Mouse (Mus musculus): Measurements from ENCODE around the gene Actg2. TPM values are rescaled to one million over a fixed set of nuclear protein-coding genes. Genes with fewer than 3 reads are reported as not detected.

Actg2 gene
- total and polyA plus RNA-seq, 3 experiments, result 1.1 to 5.6 (median 1.6) TPM

DNA sequence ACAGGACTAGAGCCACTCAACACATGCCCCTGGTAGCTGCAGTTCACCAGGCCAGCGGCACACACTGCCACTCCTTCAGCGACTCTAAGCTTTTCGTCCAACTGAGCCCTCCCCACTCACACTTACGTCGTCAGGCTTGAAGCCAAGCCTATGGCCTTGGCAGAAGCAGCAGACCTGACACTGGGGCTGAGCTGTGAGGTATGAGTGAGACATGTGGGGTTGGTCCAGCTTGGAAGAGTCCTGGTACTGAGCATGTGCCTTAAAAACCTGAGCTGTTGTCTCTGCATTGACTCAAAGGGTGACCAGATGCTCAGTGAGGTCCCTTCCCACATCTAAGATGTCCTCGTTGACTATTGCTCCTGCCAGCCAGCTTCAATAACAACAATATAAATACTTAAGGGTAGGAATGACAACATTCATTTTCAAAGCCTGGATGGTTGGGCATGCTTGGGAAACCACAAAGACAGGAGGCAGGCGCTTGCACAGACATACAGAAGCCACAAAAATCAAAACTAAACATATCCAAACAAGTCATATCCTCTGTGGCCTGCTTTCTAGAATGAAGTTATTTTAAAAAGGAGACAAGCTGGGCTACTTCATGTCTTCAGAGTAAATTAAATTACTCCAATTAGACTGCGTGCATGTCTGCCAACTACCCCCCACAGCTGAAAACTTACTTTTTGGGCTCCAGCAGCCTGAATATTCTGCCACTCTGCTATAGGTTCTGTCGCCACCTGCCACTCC is 39.9 kb downstream of the Actg2 start:
- Histone ChIP-seq H3K9me3 (replicated peaks; ENCODE audit: low read length) (peaks cover 2% of the 10 kb centered on the region), H3K4me3 (replicated peaks in 1 of 3; ENCODE audit: low read depth in 2 of 3, low read length in 2 of 3, poor library complexity in 1 of 3) (no peak overlapping the region), H3K27me3 (replicated peaks) (no peaks in the 10 kb centered on the region), H3K9ac (ENCODE audit: insufficient read depth, low read depth) (no peak overlapping the region), H3K27ac (ENCODE audit: insufficient read depth, low read depth) (no peak overlapping the region), H3K4me2 (ENCODE audit: insufficient read depth, low read depth, poor library complexity, severe bottlenecking) (no peak overlapping the region), H3K36me3 (replicated peaks in 1 of 2; ENCODE audit: control insufficient read depth in 1 of 2, insufficient read depth in 1 of 2, low read length in 1 of 2) (peaks cover 7 to 70% of the 10 kb centered on the region in 2 experiments), H3K79me2 (replicated peaks; ENCODE audit: control insufficient read depth, extremely low read depth, insufficient read depth, poor library complexity, severe bottlenecking) (no peaks in the 10 kb centered on the region), H3K4me1 (ENCODE audit: control insufficient read depth in 1 of 2, insufficient read depth in 2 of 2) (no peaks in the 10 kb centered on the region)
- dilution Hi-C loops (cut with MboI; ENCODE audit: extremely low pct_ligation_motif_present, extremely low pct_unique_long_range_greater_than_20kb, low sequenced_read_pairs) (no loop called here), in situ Hi-C loops (cut with MboI; ENCODE audit: low pct_ligation_motif_present, low pct_unique_long_range_greater_than_20kb, low sequenced_read_pairs) (no loop called here)
- TF ChIP-seq CHD1 (IDR thresholded peaks at IDR 0.05; ENCODE audit: low read depth, low read length) (no peak), JUN (IDR thresholded peaks at IDR 0.05; ENCODE audit: insufficient read depth, low read depth, low read length) (no peak), USF2 (conservative IDR thresholded peaks at IDR 0.05; ENCODE audit: low read depth, low read length) (no peak), RCOR1 (conservative IDR thresholded peaks at IDR 0.05; ENCODE audit: low read depth, low read length) (no peak), CHD2 (IDR thresholded peaks at IDR 0.05; ENCODE audit: low read length) (no peak), POLR2AphosphoS2 (IDR thresholded peaks at IDR 0.05; ENCODE audit: low read depth, low read length) (no peak), MAX (IDR thresholded peaks at IDR 0.05; ENCODE audit: low read length) (no peak), ELF1 (IDR thresholded peaks at IDR 0.05; ENCODE audit: low read depth, low read length) (no peak), RAD21 (IDR thresholded peaks at IDR 0.05; ENCODE audit: low read depth, low read length) (no peak), SIN3A (IDR thresholded peaks at IDR 0.05; ENCODE audit: low read length) (no peak), MAZ (IDR thresholded peaks at IDR 0.05; ENCODE audit: low read depth, low read length) (no peak), POLR2A (IDR thresholded peaks at IDR 0.05; ENCODE audit: low read depth, low read length) (no peak), E2F4 (IDR thresholded peaks at IDR 0.05; ENCODE audit: insufficient replicate concordance, low read depth, low read length) (no peak)
- DNase-seq (ENCODE audit: extremely low read depth), result no peak

DNA sequence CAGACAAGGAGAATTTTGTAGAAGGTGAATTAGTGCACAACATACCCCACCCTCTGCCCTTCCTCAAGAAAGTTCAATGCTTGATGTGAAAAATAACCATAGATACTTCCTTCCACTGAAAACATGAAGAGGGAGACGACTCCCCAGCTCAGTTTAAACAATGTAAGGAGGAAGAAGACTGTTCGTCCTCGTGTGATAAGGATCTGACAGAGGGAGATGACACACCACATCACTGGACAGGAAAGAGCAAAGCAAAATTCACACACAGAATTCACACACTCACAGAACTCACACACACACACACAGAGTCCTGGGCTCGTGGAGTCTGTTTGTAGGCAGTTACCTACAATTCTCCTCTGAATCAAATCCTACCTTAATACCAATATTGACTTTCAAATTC is 45.4 kb downstream of the Actg2 start:
- Histone ChIP-seq H3K79me2 (replicated peaks; ENCODE audit: control insufficient read depth, extremely low read depth, insufficient read depth, poor library complexity, severe bottlenecking) (no peaks in the 10 kb centered on the region), H3K4me2 (ENCODE audit: insufficient read depth, low read depth, poor library complexity, severe bottlenecking) (no peak overlapping the region), H3K27ac (ENCODE audit: insufficient read depth, low read depth) (no peak overlapping the region), H3K9ac (ENCODE audit: insufficient read depth, low read depth) (no peak overlapping the region), H3K9me3 (replicated peaks; ENCODE audit: low read length) (no peaks in the 10 kb centered on the region), H3K27me3 (replicated peaks) (no peaks in the 10 kb centered on the region), H3K36me3 (replicated peaks in 1 of 2; ENCODE audit: control insufficient read depth in 1 of 2, insufficient read depth in 1 of 2, low read length in 1 of 2) (peaks cover 12 to 75% of the 10 kb centered on the region in 2 experiments), H3K4me3 (replicated peaks in 1 of 3; ENCODE audit: low read depth in 2 of 3, low read length in 2 of 3, poor library complexity in 1 of 3) (no peak overlapping the region), H3K4me1 (ENCODE audit: control insufficient read depth in 1 of 2, insufficient read depth in 2 of 2) (peaks cover 0 to 19% of the 10 kb centered on the region in 2 experiments; a peak in 2 of 4 replicates)
- in situ Hi-C loops (cut with MboI; ENCODE audit: low pct_ligation_motif_present, low pct_unique_long_range_greater_than_20kb, low sequenced_read_pairs), result no loop called here
- TF ChIP-seq NRF1 (IDR thresholded peaks at IDR 0.05; ENCODE audit: low read depth, low read length) (no peak), MAFK (IDR thresholded peaks at IDR 0.05; ENCODE audit: insufficient replicate concordance, low read length) (no peak), ETS1 (conservative IDR thresholded peaks at IDR 0.05; ENCODE audit: low read depth, low read length) (no peak), MYC (IDR thresholded peaks at IDR 0.05; ENCODE audit: low read depth, low read length) (no peak), CHD1 (IDR thresholded peaks at IDR 0.05; ENCODE audit: low read depth, low read length) (no peak), MXI1 (IDR thresholded peaks at IDR 0.05; ENCODE audit: low read depth, low read length) (no peak), TCF12 (IDR thresholded peaks at IDR 0.05; ENCODE audit: low read depth, low read length) (no peak), KAT2A (IDR thresholded peaks at IDR 0.05; ENCODE audit: insufficient replicate concordance, low read length) (no peak), E2F4 (IDR thresholded peaks at IDR 0.05; ENCODE audit: insufficient replicate concordance, low read depth, low read length) (no peak), USF1 (IDR thresholded peaks at IDR 0.05; ENCODE audit: low read depth, low read length) (no peak), BHLHE40 (IDR thresholded peaks at IDR 0.05; ENCODE audit: low read depth, low read length) (no peak), JUND (conservative IDR thresholded peaks at IDR 0.05; ENCODE audit: low read depth, low read length) (no peak)
- DNase-seq (ENCODE audit: extremely low read depth), result no peak
- dilution Hi-C loops (cut with MboI; ENCODE audit: extremely low pct_ligation_motif_present, extremely low pct_unique_long_range_greater_than_20kb, low sequenced_read_pairs), result no loop called here

Data from CH12.LX (cell line).